Mouse (Mus musculus): ENCODE measurements around the gene Crebzf. TPM values are rescaled to one million over a fixed set of nuclear protein-coding genes. Genes with fewer than 3 reads are reported as not detected.

Gene Crebzf
- polyA plus RNA-seq, 1 experiment from 2014 or later: 5.0 TPM

DNA sequence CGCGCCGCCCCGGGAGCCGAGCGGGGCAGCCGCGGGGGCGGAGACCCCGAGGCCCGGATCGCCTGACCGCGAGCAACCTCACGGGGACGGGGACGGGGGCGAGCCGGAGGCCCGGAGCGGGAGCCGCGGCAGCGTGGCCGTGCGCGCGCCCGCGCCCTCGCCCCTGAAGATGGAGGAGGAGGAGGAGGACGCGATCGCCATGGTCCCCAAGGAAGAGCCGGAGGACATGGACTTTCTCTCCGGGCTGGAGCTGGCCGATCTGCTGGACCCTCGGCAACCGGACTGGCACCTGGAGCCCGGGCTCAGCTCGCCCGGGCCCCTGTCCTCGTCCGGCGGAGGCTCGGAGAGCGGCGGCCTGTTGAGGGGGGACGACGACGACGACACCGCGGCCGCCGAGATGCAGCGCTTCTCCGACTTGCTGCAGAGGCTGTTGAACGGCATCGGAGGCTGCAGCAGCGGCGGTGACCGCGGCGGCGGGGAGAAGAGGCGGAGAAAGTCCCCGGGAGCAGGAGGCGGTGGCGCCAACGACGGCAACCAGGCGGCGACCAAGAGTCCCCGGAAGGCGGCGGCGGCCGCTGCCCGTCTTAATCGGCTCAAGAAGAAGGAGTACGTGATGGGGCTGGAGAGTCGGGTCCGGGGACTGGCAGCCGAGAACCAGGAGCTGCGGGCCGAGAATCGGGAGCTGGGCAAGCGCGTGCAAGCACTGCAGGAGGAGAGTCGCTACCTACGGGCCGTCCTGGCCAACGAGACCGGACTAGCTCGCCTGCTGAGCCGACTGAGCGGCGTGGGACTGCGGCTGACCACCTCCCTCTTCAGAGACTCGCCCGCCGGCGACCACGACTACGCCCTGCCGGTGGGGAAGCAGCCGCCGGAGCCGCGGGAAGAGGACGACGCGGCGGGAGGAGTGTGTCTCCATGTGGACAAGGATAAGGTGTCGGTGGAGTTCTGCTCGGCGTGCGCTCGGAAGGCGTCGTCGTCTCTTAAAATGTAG is 867 bp downstream of the Crebzf start:
- Histone ChIP-seq H3K27ac (ENCODE audit: low read length) (peak overlapping the region; percentile 96), H3K36me3 (ENCODE audit: control insufficient read depth, insufficient read depth) (peaks cover 4% of the 10 kb centered on the region), H3K9me3 (replicated peaks; ENCODE audit: control insufficient read depth, low read length) (no peaks in the 10 kb centered on the region), H3K4me1 (ENCODE audit: control insufficient read depth, low read depth, low read length) (no peaks in the 10 kb centered on the region), H3K4me2 (ENCODE audit: low read depth, low read length) (peak overlapping the region; percentile 76), H3K27me3 (ENCODE audit: control insufficient read depth, insufficient read depth, low read depth, low read length) (no peaks in the 10 kb centered on the region), H3K4me3 (ENCODE audit: low read depth, low read length) (peak overlapping the region; percentile 100), H3K9ac (ENCODE audit: low read depth, low read length) (peak overlapping the region; percentile 99)
- WGBS (ENCODE audit: insufficient replicate concordance): under 1% methylated on average over 117 of the region's 123 CpGs
- ATAC-seq (ENCODE audit: low read depth): peak; percentile 63

DNA sequence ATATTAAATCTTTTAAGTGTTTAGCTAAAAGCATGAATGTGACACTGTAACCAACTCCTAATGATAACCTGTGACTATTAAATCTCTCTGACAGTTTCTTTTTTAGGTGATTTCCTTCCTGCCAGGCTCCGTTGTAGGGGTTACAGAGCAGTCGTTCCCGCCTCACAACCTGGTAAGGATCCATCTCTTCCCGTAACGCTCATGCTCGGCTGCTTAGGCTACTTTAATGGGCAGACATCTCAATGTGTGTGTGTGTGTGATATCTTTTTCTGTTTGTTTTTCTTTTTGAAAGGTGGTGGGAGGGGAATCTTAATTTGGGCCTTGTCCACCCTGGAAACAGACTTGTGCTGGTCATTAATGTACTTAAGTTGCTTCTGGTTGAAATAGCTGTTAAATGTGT is 1.7 kb downstream of the Crebzf start:
- WGBS (ENCODE audit: insufficient replicate concordance): 0% methylated on average over 6 of the region's 6 CpGs
- Histone ChIP-seq H3K4me3 (ENCODE audit: low read depth, low read length) (peak overlapping the region; percentile 100), H3K36me3 (ENCODE audit: control insufficient read depth, insufficient read depth) (peaks cover 6% of the 10 kb centered on the region), H3K9ac (ENCODE audit: low read depth, low read length) (peak overlapping the region; percentile 99), H3K9me3 (replicated peaks; ENCODE audit: control insufficient read depth, low read length) (no peaks in the 10 kb centered on the region), H3K27me3 (ENCODE audit: control insufficient read depth, insufficient read depth, low read depth, low read length) (no peaks in the 10 kb centered on the region), H3K27ac (ENCODE audit: low read length) (peak overlapping the region; percentile 96), H3K4me1 (ENCODE audit: control insufficient read depth, low read depth, low read length) (no peaks in the 10 kb centered on the region), H3K4me2 (ENCODE audit: low read depth, low read length) (peak overlapping the region; percentile 76)
- ATAC-seq (ENCODE audit: low read depth): no peak

- peak overlapping the region; percentile 21; the same call in 1 of the 2 replicates for H3K9ac ChIP-seq (ENCODE audit: low read depth, low read length)
- ATAC-seq (ENCODE audit: low read depth): no peak
- H3K4me2 ChIP-seq (ENCODE audit: low read depth, low read length): peak overlapping the region; percentile 87
- no peaks in the 10 kb centered on the region for H3K27me3 ChIP-seq (ENCODE audit: control insufficient read depth, insufficient read depth, low read depth, low read length)
- no peaks in the 10 kb centered on the region; the same call in none of the 2 replicates for H3K36me3 ChIP-seq (ENCODE audit: control insufficient read depth, insufficient read depth)
- H3K4me3 ChIP-seq (ENCODE audit: low read depth, low read length): peak overlapping the region; percentile 84
- no peaks in the 10 kb centered on the region for H3K9me3 ChIP-seq (replicated peaks; ENCODE audit: control insufficient read depth, low read length)
- 18% methylated on average over 7 of the region's 7 CpGs for WGBS (ENCODE audit: insufficient replicate concordance)
- no peak overlapping the region for H3K27ac ChIP-seq (ENCODE audit: low read length)
- peaks cover 11% of the 10 kb centered on the region for H3K4me1 ChIP-seq (ENCODE audit: control insufficient read depth, low read depth, low read length)
These were observed 13.8 kb downstream of the Crebzf start for GRCm38 (mm10) chr7:90456149-90456844.

DNA sequence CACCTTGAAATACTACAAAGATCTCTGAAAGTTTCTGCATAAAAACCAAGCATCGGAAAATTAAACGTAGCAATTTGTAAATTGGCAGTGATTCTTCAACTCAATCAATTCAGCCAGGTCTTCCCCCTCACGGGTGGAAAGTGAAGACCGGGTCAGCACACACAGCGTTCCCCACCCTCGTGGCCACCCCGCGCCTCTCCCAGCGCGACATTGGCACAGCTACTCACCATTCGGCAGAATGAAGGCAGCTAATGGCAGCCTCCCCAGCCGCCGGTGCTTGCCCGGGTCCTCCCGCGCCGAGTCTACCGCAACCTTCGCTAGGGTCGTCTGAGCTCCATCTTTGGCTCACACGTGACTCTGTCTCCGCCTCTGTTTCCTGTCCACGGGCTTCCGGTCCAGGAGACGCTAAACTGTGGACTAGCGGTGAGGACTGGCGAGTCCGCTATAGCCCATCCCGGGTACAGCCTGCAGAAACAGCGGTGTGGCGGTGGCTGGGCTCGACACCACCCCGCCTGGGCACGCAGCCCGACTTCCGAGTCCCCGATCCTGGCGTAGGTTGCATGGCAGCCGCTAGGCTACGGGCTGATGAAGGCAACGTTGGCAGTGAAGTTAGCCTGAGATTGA is 14.4 kb downstream of the Crebzf start, which contains the start of gene Tmem126a:
TSS of gene Tmem126a (minus strand) at position 385 of the 624 bp plus-strand sequence.
- peak within 1 kb of the TSS; percentile 84 for H3K9ac ChIP-seq (ENCODE audit: low read depth, low read length)
- H3K4me1 ChIP-seq (ENCODE audit: control insufficient read depth, low read depth, low read length): peaks cover 11% of the 10 kb centered on the region
- H3K27ac ChIP-seq (ENCODE audit: low read length): peak within 1 kb of the TSS; percentile 86
- peak; percentile 94 for ATAC-seq (ENCODE audit: low read depth)
- H3K36me3 ChIP-seq (ENCODE audit: control insufficient read depth, insufficient read depth): no peaks in the 10 kb centered on the region; the same call in 1 of the 2 replicates
- no peaks in the 10 kb centered on the region for H3K9me3 ChIP-seq (replicated peaks; ENCODE audit: control insufficient read depth, low read length)
- peak within 1 kb of the TSS; percentile 84 for H3K4me3 ChIP-seq (ENCODE audit: low read depth, low read length)
- no peaks in the 10 kb centered on the region for H3K27me3 ChIP-seq (ENCODE audit: control insufficient read depth, insufficient read depth, low read depth, low read length)
- under 1% methylated on average over 41 of the region's 41 CpGs for WGBS (ENCODE audit: insufficient replicate concordance)
- peak within 1 kb of the TSS; percentile 87 for H3K4me2 ChIP-seq (ENCODE audit: low read depth, low read length)

DNA sequence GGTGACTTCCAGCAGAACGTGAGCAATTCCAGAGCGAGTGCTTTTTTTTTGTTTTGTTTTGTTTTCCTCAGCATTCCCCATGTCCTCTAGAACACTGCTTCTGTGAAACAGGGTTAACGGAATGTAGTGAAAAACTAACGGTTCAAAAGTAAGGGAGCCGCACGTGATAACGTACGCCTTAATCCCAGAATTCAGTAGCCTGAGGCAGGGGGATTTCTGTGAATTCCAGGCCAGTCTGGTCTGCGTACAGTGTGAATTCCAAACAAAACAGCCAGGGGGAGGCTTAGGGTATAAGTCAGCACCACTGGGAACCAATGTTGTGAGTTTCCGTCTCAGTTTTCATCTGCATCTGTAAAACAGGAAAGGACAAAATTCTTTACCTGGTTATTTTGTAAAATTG is 15.0 kb downstream of the Crebzf start:
- Histone ChIP-seq H3K36me3 (ENCODE audit: control insufficient read depth, insufficient read depth) (no peaks in the 10 kb centered on the region), H3K9ac (ENCODE audit: low read depth, low read length) (peak overlapping the region; percentile 84), H3K4me1 (ENCODE audit: control insufficient read depth, low read depth, low read length) (peaks cover 11% of the 10 kb centered on the region), H3K9me3 (replicated peaks; ENCODE audit: control insufficient read depth, low read length) (no peaks in the 10 kb centered on the region), H3K4me3 (ENCODE audit: low read depth, low read length) (peak overlapping the region; percentile 84), H3K4me2 (ENCODE audit: low read depth, low read length) (peak overlapping the region; percentile 87), H3K27ac (ENCODE audit: low read length) (peak overlapping the region; percentile 86), H3K27me3 (ENCODE audit: control insufficient read depth, insufficient read depth, low read depth, low read length) (no peaks in the 10 kb centered on the region)
- peak; percentile 21 for ATAC-seq (ENCODE audit: low read depth)
- WGBS (ENCODE audit: insufficient replicate concordance): 8% methylated on average over 10 of the region's 10 CpGs

GRCm38 (mm10) chr7:90460330-90460729 is 17.8 kb downstream of the Crebzf start:
- no peak overlapping the region for H3K27ac ChIP-seq (ENCODE audit: low read length)
- H3K4me2 ChIP-seq (ENCODE audit: low read depth, low read length): no peak overlapping the region
- H3K4me3 ChIP-seq (ENCODE audit: low read depth, low read length): no peak overlapping the region
- 52% methylated on average over 10 of the region's 10 CpGs for WGBS (ENCODE audit: insufficient replicate concordance)
- no peak overlapping the region for H3K9ac ChIP-seq (ENCODE audit: low read depth, low read length)
- peaks cover 11% of the 10 kb centered on the region for H3K4me1 ChIP-seq (ENCODE audit: control insufficient read depth, low read depth, low read length)
- ATAC-seq (ENCODE audit: low read depth): no peak
- no peaks in the 10 kb centered on the region for H3K9me3 ChIP-seq (replicated peaks; ENCODE audit: control insufficient read depth, low read length)
- H3K36me3 ChIP-seq (ENCODE audit: control insufficient read depth, insufficient read depth): no peaks in the 10 kb centered on the region
- H3K27me3 ChIP-seq (ENCODE audit: control insufficient read depth, insufficient read depth, low read depth, low read length): no peaks in the 10 kb centered on the region

DNA sequence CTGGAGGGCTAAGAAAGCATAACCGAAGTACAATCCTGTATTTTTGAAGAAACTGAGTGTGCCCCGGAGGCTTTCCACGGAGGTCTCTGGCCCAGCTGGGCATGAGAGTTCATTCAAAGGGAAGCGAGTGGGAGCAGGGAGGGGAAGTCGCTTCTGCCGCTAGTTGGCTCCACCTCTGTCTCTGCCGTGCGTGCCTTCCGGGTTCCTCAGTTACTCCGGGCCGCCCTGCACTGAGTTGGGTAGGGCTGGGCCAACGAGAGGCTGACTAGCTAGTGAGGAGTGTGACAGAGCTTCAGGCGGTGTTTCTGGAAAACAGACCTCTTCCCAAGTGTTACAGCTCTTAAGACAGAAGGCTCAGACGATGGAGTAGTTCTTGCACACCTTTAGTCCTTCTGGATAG is 18.4 kb downstream of the Crebzf start:
- WGBS (ENCODE audit: insufficient replicate concordance): 11% methylated on average over 14 of the region's 14 CpGs
- peaks cover 8% of the 10 kb centered on the region for H3K4me1 ChIP-seq (ENCODE audit: control insufficient read depth, low read depth, low read length)
- H3K27me3 ChIP-seq (ENCODE audit: control insufficient read depth, insufficient read depth, low read depth, low read length): no peaks in the 10 kb centered on the region
- H3K4me3 ChIP-seq (ENCODE audit: low read depth, low read length): no peak overlapping the region
- peak overlapping the region; percentile 22 for H3K4me2 ChIP-seq (ENCODE audit: low read depth, low read length)
- no peaks in the 10 kb centered on the region for H3K9me3 ChIP-seq (replicated peaks; ENCODE audit: control insufficient read depth, low read length)
- no peak overlapping the region for H3K27ac ChIP-seq (ENCODE audit: low read length)
- no peaks in the 10 kb centered on the region for H3K36me3 ChIP-seq (ENCODE audit: control insufficient read depth, insufficient read depth)
- ATAC-seq (ENCODE audit: low read depth): peak; percentile 32
- no peak overlapping the region for H3K9ac ChIP-seq (ENCODE audit: low read depth, low read length)

- Histone ChIP-seq H3K27me3 (ENCODE audit: control insufficient read depth, insufficient read depth, low read depth, low read length) (no peaks in the 10 kb centered on the region), H3K4me1 (ENCODE audit: control insufficient read depth, low read depth, low read length) (peaks cover 3% of the 10 kb centered on the region; the same call in 1 of the 2 replicates), H3K27ac (ENCODE audit: low read length) (no peak overlapping the region), H3K36me3 (ENCODE audit: control insufficient read depth, insufficient read depth) (no peaks in the 10 kb centered on the region), H3K9ac (ENCODE audit: low read depth, low read length) (no peak overlapping the region), H3K9me3 (replicated peaks; ENCODE audit: control insufficient read depth, low read length) (no peaks in the 10 kb centered on the region), H3K4me3 (ENCODE audit: low read depth, low read length) (no peak overlapping the region), H3K4me2 (ENCODE audit: low read depth, low read length) (no peak overlapping the region; the same call in 1 of the 2 replicates)
- 80% methylated on average over 5 of the region's 5 CpGs for WGBS (ENCODE audit: insufficient replicate concordance)
- no peak for ATAC-seq (ENCODE audit: low read depth)
These were observed 18.9 kb downstream of the Crebzf start for GRCm38 (mm10) chr7:90461441-90461840.

All from liver, embryonic 16.5 days (tissue).